Mouse (Mus musculus): ENCODE measurements at regions not wholly inside any gene's neighbourhood (a gene's known extent, or its start where the extent isn't known, plus 50 kb on each side); places are given as distances from the start of the nearest gene placed in this dataset.
A peak's percentile ranks its signal among the peaks of the same experiment; 100 is the strongest.

DNA sequence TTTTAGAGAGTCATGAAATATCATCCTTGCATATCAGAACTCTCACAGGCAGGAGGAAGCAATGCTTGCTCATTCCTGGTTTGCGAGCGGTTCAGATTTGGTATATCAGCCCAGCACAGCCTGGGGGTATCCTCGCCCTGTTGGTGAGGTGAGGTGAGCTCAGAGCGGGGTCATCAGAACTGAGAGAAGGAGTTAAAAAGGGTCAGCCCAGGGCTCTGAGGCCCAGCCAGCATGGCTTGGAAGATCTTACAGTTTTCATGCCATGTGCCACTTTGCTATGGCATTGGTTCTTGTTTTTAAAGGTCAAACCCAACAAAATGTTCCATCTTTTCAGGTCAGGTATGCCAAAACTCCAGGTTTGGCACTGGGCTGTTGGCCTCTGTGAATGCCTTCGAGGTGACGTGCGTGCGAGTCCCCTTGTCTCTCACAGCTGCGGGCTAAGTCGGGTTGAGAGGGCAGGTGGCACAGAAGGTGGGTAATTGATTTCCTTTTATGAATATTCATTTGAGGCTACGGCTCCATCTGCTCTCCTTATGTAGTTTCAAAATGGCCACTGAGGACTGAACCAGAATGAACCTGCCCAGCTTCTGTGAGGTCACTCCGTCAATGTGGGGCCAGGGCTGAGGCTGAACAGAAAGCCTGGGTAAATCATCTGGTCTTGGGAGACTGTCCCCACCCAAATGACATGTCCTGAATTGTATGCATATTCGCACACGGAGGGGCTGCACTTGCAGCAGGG, 86.3 kb downstream of the Hhipl2 start:
- DNase-seq (ENCODE audit: low read depth, low spot score), result no peak

DNA sequence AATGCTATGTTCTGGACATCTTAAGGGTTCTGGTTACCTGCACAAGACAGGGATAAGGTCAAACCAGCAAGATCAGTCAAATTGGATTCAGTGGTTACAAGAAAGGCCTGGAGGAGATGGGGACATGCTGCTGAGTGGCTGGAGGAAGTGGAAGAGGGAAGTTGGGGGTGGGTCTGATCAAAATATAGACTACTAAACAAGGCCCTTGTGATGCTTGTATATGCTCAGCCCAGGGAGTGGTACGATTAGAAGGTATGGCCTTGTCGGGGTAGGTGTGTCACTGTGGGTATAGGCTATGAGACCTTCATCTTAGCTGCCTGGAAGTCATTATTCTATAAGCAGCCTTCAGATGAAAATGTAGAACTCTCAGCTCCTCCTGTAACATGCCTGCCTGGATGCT, 89.9 kb downstream of the Hhipl2 start:
- DNase-seq (ENCODE audit: low read depth, low spot score), result no peak

DNA sequence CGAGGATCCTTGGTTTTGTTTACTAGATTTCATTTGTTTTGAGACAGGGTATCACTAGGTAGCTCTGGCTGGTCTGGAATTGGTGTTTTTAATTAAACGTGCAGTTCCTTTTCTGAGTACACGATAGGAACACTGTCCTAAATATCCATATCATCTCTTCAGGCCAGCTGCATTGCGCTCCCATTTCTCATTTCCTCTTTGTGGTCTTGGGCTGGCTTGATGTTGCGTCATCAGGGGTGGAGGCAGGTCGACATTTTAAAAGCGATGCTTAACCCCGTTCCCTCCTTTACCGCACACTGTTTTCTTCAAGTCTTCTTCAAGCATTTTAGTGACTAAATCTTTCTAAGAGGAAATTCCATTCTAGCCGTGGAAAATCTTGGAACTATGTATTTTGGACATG, 92.7 kb downstream of the Hhipl2 start:
- DNase-seq (ENCODE audit: low read depth, low spot score), result no peak

DNA sequence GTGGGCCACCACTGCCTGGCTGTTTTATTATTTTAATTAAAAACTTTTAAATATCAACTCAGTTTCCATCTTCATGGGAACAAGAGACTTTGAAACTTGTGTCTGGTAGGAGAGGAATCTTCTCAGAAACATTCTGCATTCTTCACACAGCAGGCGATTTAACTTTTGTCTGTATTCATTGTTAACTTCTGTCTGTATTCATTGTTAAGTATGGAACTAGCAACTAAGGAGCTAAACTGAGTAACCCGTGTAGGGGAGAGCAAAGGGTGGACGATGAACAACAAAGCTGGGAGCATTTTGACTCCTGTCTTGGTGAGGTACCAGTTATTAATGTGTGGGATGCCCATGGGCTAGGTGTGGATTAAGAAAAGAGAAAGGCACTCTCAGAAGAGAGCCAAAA, 95.9 kb downstream of the Hhipl2 start:
- no peak for DNase-seq (ENCODE audit: low read depth, low spot score)

DNA sequence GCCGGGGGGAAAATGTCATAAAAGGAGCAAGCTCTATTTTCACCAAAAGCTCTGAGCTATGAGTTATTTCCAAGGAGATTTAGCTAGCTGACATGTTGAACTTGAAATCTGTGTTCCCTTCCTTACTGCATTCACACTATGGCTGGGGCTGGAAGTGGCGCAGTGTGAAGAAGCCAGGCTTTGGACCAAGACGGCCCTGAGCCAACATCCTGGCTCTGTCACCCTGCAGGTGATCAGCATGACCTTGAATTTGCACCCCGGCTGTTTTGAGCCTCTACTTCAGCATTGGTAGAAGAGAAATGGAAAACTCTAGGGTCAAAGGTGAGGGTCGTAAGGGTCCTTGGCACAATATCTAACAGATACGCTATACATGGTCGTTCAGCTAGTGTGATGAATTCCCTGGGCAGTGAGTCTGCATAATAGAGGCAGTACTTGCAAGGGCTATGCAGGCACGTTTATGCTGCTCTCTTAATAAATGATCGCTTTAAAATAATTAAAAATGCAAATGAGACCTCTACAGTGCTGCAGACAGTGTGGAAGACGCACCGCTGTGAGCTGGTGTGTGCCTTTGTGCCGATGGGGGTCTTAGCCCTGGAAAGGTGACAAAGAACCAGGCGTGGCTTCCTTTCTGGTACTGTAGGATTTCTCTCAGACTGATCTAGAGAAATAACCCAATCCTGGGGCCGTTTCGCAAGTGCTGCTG, 96.4 kb downstream of the Hhipl2 start:
- DNase-seq (ENCODE audit: low read depth, low spot score), result no peak

DNA sequence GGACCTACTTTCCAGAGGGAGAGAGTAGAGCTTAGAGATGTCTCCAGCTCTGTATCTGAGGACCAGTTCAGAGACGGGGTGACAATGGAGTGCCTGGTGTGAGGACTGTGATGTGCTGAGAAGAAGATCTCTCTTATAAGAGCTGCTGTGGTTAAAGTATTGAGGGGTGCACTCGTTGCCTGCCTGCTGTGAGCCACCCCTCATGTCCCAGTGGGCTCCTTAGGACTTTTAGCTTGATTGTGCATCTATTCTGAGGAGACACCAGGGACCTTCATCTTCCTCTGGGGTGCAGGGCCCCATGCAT, 96.9 kb downstream of the Hhipl2 start:
- DNase-seq (ENCODE audit: low read depth, low spot score), result no peak

DNA sequence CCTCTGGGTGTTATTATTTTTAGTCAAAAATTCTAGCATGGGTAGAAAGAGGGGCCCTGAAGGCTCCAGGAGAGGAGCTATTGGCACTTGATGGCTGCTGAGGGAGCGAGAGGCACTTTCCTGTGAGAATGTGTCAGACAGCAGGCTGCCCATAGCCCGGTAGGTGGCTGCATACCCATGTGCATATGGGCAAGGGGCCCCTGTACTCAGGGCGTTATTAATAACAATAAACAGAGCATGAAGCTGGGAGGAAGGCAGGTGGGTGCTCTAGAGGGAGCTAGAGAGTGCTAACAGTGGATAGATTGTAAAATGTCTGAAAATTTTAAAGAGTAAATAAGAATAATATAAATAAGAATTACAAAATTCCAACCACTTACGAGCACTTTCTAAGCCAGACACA, 98.2 kb downstream of the Hhipl2 start:
- no peak for DNase-seq (ENCODE audit: low read depth, low spot score)

DNA sequence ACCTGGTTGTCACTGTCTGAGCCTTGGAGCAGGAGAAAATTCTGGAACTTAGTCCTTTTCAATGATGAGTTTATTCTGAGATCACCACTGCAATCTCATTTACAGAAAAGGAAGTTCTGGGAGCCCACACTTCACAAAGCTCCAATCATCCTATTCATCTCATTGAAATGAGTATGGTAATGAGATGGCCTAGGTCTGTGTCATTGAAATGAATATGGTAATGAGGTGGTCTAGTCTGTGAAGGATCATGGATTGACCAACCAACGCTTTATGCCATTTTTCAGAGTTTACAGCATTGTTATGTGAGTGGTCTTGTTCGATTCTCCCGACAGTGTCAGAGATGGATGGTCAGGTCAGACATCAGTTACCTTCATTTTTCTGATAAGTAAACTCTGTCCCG, 99.2 kb downstream of the Hhipl2 start:
- DNase-seq (ENCODE audit: low read depth, low spot score), result no peak

DNA sequence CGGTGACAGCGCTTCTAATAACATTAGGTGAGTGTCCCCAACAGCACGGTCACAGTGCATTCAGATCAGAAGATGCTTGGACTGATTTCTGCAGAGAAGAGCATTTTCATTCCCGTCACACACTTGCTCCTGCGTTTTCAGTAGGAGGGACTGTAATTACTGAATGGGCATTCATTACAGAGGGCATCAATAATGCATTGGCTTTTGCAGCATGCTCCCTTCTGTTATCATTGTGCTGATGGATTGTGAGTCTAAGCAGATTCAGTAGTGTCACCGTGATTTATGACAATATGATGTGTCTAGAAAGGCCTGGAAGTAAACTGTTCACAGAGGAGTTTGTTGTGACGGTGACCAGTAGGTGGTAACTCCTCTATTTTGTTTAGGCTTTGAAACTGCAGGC, 103.6 kb downstream of the Hhipl2 start:
- peak; percentile 6 for DNase-seq (ENCODE audit: low read depth, low spot score)

DNA sequence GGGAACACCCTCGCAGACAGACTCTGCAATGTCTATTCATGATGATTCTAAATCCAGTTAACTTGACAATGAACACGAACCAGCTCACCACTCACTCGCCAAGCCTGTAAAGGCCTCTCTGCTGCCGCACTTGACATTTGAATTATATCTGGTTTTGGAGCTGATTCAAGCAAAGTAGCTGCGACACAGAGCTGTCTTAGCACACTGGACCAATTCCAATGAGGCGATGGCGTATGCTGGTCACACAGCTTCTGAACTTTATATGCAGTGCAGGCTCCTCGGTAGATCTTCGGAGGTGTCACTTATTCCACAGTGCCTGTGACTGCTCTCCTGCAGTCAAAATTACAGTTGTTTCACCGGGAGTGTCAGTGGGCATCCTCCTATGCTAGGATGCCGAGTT, 115.4 kb downstream of the Hhipl2 start:
- DNase-seq (ENCODE audit: low read depth, low spot score), result peak; percentile 13

DNA sequence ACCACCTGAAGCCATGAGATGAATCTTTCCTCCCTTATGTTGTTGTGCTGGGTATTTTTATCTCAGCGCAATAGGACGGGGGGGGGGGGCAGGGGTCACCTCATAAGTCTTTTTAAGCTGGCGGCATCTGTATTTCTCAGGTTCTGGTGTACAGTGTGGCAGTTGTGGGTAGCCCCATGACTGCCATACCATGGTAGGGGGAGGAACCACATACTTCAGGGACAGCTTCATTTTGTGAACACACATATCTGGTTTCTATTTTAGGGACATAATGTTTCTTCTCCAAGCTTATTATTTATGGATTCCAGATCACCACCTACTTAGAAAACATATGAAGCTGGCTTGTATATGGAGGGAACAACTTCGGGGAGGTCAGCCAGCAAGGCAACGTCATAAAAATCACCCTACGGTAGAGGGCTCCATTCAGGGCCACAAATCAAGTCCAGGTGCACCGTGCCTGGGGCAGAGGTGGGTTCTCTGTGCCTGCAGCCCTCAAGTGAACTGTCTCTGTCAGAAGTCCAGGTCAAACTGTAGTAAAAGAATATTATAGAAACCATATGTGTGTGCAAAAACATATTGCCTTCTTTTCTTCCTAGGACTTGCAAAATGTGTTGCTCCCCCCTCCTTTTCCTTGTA, 130.9 kb downstream of the Hhipl2 start:
- no peak for DNase-seq (ENCODE audit: low read depth, low spot score)

DNA sequence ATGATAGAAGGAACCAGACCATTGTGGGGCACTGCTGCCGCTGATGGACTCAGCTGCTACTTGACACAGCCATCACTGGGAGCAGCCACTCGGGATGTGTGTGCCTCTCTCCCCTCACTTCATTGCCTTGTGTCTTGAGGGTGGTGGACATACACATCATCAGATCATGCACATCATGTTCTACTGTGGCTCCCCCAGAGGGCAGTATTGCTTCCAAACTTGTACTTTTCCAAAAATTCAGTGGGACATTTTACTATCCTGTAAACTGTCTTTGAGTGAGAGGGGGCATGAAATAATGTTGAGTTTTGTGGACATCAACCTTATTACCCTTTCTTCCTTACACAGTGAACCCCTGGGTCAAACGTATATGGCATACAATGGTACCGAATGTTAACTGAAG, 134.6 kb downstream of the Hhipl2 start:
- no peak for DNase-seq (ENCODE audit: low read depth, low spot score)

DNA sequence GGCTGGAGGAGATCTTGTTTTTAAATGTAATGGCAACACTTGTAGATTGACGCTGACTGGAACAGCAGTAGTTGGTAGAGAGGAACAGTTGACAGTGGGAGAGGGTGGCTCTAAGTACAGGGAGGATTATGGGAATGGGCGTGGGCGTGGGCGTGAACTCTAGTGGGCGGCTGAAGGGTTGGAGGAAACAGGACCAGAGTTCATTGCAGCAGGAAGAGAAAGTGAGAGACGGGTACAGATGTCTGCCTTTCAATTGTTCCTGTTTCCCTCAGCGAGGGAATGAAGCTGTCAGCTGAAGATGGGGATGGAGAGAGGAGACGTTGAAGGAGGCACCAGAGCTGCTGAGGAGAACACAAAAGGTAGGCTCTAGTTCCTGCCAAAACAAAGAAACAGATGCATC, 135.2 kb downstream of the Hhipl2 start:
- no peak for DNase-seq (ENCODE audit: low read depth, low spot score)

DNA sequence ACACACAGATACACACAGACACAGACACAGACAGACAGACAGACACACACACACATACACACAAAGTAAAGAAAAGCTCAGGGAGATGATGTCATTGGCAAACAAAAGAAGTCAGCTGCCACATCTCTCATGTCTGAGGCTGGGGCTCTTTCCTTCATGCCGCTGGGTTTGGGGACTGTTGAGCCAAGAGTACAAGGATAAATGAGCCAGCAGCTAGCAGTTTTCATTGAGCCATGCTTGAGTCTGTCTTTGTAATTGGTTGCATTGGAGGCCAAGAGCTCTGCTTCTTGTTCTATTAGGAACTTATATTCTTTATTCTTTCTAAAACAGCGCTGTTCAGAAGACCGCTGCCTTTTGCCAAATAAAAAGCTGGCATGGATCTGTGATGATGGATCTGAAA, 144.8 kb downstream of the Hhipl2 start:
- no peak for DNase-seq (ENCODE audit: low read depth, low spot score)

DNA sequence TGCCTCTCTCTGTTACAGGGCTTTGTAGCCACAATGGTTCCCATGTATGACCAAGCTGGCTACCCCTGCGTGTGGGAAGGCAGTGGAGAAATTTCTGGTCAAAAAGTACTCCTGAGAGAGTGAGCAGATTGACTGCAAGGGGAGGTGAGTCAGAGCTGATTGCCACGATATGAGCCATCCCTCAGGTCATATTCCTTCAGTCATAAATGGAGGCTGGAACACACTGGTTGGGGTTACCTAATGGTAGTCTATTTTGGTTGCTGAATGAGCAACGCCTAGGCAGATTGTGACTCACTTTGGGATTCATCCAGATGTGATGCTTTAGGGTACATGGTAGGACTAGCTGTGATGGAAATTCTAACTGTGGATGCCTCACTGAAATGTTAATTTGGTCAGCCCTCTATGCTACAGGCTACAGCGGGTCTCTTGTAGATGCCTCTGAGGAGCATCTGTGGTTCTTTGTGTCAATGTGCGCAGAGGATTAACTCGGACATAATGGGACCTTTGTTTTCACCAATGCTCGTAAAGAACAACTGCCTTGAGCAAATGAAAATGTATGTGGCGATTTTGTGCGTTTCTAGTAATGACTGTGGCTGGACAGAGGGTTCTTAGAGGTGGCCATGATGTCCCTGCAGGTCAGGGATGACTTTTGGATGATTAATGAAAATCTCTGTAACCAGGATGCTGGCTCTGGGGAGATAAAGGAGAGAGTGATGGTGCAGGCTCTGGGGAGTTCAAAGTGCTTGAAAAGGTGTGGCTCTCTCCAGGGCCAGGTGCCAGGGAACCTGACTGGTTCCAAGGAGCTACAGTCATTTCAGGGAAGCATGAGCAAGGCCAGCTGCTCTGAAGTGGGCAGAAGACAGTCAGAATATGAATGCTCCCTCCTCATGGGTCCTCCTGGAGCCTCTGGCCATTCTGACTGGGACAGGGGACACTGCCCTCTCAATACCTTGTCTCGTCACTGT, 155.9 kb downstream of the Hhipl2 start:
- peak; percentile 40 for DNase-seq (ENCODE audit: low read depth, low spot score)

DNA sequence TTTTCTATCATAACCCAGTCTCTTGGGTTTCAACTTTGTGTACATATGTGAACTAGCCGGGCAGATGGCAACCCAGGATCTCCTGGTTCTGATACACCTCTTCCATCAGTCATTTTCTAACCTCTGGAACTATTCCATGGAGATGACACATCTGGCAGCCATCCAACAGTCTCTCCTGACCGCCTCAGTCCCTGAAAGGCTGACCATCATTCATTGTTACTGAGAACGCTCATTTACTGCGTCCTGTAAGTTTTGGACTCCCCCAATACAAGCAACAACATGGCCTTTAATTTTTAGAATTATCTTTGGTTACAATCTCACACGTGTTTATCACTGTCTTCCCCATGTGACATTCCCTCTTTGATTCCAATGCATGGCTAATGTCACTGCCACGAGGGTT, 166.8 kb downstream of the Hhipl2 start:
- no peak for DNase-seq (ENCODE audit: low read depth, low spot score)

DNA sequence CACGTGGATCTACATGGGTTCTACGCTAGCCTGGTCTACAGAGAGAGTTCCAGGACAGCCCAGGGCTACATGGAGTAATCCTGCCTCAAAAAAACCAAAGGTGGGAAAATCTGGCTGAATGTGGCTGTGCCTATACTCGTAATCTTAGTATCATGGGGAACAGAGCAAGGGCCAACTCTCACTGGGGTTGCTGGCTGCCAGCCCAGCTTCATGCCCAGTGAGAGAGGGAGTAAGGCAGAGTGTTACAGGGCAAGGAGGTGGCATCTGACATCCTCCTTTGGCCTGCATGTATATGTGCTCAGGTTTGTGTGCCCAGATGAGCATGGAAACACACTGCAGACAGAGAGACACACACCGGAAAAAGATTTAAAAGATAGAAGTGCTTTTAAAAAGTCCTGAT, 168.4 kb downstream of the Hhipl2 start:
- no peak for DNase-seq (ENCODE audit: low read depth, low spot score)

DNA sequence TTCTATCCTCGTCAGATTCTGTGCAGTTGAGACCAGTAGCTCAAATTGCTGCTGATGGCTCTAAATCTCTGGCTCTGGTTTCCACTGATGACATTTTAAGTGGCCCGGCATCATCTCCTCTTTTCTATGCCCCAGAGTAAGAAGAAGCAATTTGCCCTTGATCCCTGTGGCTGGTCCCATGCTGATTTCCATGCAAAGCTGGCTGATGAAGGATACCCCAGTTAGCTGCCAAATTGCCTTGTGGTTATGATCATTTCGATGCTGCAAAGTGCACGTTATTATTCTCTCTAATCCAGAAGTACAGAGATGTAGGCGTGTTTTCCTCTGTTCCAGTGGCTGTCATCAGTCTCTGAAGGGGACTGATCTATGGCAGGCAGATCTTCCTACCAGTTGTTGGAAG, 177.3 kb downstream of the Hhipl2 start:
- peak; percentile 2 for DNase-seq (ENCODE audit: low read depth, low spot score)

DNA sequence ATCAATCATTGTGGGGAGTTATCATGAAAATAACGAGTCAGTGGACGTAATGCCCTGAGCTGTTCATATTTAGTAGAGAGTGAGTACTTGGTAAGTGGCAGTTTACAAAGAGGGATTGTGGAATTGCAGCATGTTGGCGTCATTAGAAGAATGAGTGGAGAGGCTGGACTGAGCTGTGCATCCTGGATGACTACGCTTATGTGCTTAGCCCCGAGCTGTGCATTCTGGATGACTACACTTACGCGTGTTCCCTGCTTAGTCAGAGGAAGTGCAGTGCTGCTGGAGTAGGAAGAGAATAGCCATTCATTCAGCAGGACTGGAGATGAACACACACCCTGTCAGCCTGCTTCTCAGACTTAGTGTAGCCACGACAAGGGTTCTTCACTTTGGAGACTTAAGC, 182.5 kb downstream of the Hhipl2 start:
- DNase-seq (ENCODE audit: low read depth, low spot score), result no peak

DNA sequence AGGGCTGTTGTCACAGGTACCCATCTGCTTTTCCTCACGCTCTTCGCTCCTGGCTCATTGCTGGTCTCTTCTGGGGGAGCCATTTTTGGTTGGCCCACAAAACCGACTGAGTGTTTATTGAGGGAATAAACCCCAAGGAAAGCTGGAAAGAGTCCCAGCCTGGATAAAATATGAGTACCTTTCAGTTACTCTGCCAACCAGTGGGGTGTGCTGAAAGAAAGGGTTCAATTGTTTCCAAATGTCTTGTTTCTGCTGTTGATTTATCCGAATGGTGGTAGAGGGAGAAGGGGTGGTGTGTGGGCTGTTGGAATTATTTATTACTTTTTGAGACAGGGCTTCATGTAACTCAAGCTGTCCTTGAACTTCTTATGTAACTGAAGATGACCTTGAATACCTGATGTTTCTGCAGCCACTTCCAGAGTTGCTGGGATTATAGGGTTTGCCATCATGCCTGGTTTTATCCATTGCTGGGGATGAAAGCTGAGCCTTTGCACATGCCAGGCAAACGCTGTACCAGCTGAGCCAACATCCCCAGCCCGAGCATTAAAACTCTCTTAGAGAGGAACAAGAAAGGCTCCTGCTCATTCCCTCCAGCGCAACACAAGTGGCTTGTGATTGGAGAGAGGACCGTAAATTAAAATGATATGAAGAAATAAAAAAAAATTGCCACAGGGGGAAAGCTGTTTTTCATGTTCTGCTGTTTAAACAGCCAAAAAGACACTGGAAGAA, 194.1 kb downstream of the Hhipl2 start:
- DNase-seq (ENCODE audit: low read depth, low spot score), result no peak

DNA sequence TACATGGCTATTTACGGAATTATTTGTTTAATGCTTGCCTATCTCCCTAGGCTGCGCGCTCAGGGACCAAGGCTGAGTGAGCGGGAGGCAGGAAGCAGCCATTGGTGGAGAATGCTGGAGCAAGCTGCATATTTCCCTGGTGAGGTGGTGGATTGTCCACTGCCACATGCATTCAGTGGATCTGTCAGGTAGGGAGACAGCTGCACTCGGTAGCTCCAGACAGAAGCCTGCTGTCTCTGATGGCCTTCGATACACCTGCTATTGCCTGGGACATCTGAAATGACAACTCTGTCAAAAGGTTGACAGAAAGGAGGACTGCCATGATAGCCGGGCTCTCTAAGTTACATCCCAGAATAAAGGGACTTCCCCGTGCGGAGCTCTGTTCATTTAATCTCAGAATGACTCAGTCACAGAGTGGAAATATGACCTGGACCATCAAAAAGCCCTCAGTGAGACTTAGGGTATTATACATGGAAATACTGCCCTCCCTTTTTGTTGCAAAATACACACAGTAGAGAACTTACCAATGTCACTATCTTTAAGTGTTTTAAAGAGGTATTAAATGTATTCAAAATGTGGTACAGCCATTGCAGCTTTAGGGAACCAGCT, 201.5 kb downstream of the Hhipl2 start:
- DNase-seq (ENCODE audit: low read depth, low spot score), result no peak

Measured in telencephalon, adult 2 months (tissue).